Mouse (Mus musculus) kidney, adult 2 months (tissue): ENCODE data around the gene Trpm3.

ENCODE experiments used
- CTCF ChIP-seq: fragments of 200-500 bp; conservative IDR thresholded peaks from 2 replicates; pipeline ENCODE4 v1.5.1; 2011; ENCODE audit warnings: low read depth, mild to moderate bottlenecking, control low read depth, low read length, moderate library complexity, mixed read lengths; ENCODE audit not compliant: insufficient read depth, insufficient read length
- POLR2A ChIP-seq: fragments of 200-500 bp; IDR thresholded peaks from one replicate; pipeline ENCODE4 v1.6.1; 2011; ENCODE audit warnings: low read depth, low read length, control low read depth

DNA sequence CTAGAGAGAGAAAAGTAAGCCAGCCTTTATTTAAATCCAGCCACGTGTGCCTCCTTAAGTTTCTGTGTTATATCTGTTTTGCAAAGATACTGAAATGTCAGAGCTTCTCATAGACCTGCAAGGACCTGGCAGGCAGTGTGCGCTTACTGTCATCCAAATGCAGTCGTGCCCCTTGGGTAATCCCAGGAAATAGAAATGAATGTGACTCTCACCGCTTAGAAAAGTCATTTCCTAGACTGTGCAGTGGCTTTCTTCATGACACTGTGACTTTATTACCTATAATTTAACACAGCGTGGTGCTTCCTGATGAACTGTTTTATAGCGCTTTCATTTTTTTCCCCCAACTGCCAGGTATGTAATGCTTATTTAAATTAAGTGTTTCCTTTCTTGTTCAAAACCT is 379.7 kb downstream of the Trpm3 start:
- no peak for TF ChIP-seq POLR2A
- TF ChIP-seq CTCF = no peak
